Mouse (Mus musculus) small intestine, adult 2 months (tissue): Measurements from ENCODE around the gene Tescl.

ENCODE experiments used
- CTCF ChIP-seq: fragments of 200-500 bp; IDR thresholded peaks from 2 replicates; pipeline ENCODE4 v1.5.1; 2012; ENCODE audit warnings: low read depth, mild to moderate bottlenecking, control low read depth, inconsistent platforms, low read length, moderate library complexity, mixed read lengths; ENCODE audit not compliant: insufficient replicate concordance, insufficient read length; ENCODE audit errors: extremely low read depth
- POLR2A ChIP-seq: fragments of 200-500 bp; IDR thresholded peaks from 2 replicates; pipeline ENCODE4 v1.6.1; 2012; ENCODE audit warnings: low read depth, mild to moderate bottlenecking, control low read depth, inconsistent platforms, low read length, moderate library complexity

- TF ChIP-seq CTCF (peak; percentile 19; the same call in 1 of the 2 replicates), POLR2A (no peak)
These were observed 2.1 kb upstream of the Tescl start for GRCm38 (mm10) chr7:24335699-24336309.
